Mouse (Mus musculus): Measurements from ENCODE around the gene A730061H03Rik.

The A730061H03Rik gene

DNA sequence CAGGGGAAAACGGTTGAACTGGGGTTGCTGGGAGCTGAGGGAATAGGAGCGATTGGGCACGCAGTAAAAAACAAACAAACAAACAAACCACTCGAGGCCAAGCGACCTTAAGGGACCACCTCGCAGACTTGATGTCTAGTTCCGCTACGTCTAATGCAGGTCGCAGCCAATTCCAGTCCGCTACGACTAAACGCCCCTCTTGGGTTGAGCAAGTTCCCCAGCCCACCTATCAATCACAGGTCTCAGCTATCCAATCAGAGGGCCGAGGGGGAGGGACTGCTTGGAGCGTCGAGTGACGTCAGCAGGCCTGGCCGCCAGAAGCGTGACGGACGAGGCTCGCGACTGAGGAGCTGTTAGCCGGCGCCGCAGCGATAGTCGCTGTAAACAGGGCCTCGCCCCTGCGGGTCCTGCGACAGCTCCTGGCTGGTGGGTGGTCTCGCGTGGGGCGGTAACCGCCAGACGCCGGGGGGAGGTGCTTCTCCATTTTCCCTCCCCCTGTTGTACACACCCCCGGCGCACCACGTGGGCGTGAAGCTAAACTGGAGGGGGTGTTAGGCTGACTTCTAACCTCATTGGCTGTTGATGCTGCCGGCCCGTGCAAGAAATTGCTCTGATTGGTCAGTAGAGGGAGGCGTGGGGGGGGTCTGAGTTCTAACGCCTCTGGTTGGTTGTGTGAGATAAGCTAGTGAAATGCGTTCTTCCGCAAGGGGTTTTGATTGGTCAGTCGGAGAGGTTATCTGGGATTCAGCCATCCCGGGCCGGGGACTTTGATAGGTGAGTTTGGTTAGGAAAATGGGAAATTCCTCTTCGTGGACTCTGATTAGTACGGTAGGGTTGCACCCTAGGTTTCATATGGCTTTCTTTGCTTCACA is at the start of gene A730061H03Rik:
A730061H03Rik (minus strand) TSS at position 205 of the 872 bp plus-strand sequence.
- DNase-seq (ENCODE audit: low read depth) = peak; percentile 98

DNA sequence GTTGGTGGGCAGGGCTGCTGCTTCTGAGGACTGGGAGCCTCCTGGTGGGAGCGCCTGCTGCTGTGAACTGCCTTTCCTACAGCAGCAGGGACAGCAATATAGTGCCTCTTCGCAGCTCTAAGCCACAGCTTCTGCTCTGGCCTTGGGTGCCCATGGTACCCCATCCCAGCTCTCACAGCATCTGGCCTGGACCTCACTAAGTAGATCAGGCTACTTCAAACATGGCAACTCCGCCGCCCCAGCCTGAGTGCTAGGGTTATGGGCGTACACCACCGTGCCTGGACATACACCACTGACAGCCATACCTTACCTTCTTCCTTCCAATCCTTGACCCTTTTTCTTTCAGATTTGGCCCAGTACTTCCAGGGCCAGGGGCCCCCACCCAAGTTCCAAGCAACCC is 48.1 kb upstream of the A730061H03Rik start:
- no peak for DNase-seq (ENCODE audit: low read depth)

DNA sequence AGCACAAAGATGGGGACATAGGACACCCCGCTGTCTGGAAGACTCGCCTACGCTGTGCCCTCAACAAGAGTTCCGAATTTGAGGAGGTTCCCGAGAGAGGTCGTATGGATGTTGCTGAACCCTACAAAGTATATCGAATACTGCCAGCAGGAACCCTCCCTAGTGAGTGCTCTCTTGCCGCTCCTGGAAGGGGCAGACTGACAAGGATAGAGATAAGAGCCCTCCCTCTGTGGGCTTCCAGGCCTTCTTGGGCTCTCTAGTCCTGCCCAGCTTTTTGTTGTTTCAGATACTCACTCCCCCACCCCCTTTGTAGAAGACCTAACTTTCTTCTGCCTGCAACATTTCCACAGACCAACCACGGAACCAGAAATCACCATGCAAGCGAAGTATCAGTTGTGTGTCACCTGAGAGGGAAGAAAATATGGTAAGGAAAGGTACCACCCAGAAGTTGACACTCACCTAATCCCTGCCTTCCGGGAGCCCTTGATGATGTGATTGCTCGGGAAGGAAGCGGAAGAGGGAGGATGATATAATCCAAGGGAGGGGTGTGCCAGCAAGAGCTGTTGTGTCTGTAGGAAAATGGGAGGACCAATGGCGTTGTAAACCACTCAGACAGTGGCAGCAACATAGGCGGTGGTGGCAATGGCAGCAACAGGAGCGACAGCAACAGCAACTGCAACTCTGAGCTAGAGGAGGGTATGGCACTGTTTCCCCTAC is 45.7 kb upstream of the A730061H03Rik start:
- DNase-seq (ENCODE audit: low read depth) = no peak

DNA sequence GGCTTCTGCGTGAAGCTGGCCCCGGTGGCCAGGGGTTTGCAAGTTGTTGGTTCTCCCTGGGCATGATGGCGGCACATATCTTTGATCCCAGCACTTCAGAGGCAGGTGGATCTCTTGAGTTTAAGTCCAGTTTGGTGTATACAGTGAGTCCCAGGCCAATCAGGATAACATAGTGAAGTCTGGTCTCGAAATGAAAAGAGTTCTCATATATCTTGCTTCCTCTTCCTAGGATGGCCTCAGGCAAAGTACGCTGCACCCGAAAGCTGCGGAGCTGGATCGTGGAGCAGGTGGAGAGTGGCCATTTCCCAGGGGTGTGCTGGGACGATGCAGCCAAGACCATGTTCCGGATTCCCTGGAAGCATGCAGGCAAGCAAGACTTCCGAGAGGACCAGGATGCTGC is 44.6 kb upstream of the A730061H03Rik start:
- no peak for DNase-seq (ENCODE audit: low read depth)

DNA sequence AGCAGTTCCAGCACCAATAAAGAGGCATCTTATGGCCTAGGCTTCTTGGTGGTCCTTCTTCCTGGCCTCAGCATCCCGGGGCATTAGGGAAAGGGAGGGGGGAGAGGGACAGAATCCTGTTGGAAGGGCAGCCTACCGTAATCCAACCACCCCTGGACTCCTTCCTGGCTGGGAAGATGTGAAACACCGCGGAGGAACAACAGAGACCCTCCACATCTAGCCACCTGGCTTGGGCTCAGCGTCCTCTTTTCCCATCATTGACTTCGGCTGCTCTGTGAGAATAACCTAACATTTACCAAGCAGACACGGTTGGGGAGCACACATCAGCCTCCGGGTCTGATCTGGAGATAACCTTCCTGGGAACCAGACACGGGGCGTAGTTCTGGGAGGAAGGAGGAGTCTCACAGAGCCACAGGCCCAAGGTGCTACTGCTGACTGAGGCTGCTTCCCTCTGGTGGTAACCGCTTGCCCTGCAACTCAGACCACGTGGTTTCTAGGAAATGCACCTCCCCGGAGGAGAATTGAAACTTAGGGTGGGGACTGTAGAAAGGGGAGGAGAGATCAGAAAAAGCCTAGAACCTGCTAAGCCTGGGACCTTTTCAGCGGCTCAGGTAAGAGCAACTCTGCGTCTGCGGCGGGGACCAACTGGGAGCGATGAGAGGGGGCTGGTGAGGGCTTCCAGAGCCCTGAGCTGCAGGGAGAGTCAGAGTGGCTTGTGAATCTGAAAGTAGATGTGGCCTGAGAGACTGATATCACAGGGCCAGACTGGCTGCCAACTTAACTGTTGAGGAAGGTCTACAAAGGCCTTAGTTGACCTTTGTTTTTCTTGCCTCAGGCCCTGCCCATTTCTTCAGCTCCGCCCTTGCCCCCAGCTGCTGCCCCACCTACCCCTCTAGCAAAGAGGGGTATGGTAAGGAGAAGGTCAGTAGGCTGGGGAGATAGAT is 43.7 kb upstream of the A730061H03Rik start:
- DNase-seq (ENCODE audit: low read depth) = peak; percentile 98

DNA sequence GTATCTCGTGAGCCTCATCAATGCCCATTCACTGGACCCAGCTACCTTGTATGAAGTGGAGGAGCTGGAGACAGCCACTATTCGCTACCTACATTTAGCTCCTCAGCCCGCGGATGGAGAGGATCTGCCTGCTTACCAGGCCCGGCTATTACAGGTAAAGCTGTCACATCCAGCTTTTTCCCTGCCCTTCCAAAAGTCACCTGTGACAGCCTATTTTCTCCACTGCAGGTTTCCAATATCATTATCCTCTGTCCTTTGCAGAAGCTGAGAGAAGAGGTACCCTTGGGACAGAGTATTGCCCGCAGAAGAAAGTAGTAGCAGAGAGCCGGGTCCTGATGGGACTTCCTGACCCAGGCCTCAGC is 43.0 kb upstream of the A730061H03Rik start, which contains the start of gene Irf9:
Irf9 (plus strand) TSS at position 301 of the 362 bp plus-strand sequence.
- no peak for DNase-seq (ENCODE audit: low read depth)

DNA sequence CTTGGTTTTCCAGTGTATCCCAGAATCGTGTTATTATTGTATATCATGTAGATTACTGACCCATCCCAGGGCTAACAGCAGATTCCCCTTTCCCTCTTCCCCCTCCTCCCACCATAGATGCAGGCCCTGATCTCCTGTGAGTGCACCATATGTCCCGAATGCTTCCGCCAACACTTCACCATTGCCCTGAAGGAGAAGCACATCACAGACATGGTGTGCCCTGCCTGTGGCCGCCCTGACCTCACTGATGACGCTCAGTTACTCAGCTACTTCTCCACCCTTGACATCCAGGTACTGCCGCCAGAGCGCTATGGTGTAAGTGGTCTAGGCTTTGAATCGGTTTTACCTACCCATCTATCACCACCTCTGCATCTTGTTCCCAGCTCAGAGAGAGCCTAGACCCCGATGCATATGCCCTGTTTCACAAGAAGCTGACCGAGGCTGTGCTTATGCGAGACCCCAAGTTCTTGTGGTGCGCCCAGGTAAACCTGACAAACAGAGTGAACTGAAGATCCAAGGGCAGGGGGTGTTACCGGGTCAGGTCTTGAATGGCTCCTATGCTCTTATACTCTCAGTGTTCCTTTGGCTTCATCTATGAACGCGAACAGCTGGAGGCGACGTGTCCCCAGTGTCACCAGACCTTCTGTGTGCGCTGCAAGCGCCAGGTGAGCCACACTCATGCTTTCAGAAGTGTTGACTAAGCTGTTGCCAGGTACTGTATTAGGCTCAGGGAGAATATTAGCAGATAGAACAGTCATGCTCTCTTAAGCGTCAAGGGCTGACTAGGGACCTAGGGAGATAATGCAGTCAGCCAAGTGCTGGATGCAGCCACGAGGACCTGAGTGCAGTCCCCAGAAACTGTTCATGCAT is 38.5 kb upstream of the A730061H03Rik start:
- no peak for DNase-seq (ENCODE audit: low read depth)

DNA sequence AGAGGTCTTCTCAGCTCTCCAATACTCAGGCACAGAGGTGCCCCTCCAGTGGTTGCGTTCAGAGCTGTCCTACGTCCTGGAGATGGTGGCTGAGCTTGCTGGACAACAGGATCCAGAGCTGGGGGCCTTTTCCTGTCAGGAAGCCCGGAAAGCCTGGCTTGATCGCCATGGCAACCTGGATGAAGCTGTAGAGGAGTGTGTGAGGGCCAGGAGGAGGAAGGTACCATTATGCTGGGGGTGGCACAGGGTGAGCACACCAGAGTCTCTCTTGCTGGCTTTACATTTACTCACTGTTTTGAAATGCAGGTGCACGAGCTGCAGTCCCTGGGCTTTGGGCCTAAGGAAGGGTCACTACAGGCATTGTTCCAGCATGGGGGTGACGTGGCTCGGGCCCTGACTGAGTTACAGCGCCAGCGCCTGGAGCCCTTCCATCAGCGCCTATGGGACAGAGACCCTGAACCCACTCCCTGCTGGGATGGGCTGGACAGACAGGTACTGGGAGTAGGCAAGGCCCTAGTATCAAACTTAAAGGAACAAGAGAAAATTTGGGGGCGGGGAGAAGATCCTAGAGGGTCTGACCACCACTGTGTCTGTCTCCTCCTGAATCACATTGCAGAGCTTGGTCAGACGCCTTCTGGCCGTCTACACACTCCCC is 36.0 kb upstream of the A730061H03Rik start:
- DNase-seq (ENCODE audit: low read depth) = no peak

DNA sequence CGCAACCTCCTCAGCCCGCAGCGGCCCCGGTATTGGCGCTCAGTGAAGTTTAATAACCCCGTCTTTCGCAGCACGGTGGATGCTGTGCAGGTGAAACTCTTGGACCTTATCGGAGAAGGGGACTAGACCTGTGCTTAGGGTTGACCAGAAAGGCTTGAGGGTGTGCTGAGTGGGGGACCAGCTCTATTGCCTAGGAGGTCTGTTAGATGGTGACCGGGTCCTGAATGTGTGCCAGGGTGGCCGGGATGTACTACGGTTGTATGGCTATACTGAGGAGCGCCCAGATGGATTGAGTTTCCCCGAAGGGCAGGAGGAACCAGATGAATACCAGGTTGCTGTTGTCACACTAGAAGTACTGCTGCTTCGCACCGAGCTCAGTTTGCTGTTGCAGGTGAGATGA is 32.0 kb upstream of the A730061H03Rik start:
- DNase-seq (ENCODE audit: low read depth) = no peak

DNA sequence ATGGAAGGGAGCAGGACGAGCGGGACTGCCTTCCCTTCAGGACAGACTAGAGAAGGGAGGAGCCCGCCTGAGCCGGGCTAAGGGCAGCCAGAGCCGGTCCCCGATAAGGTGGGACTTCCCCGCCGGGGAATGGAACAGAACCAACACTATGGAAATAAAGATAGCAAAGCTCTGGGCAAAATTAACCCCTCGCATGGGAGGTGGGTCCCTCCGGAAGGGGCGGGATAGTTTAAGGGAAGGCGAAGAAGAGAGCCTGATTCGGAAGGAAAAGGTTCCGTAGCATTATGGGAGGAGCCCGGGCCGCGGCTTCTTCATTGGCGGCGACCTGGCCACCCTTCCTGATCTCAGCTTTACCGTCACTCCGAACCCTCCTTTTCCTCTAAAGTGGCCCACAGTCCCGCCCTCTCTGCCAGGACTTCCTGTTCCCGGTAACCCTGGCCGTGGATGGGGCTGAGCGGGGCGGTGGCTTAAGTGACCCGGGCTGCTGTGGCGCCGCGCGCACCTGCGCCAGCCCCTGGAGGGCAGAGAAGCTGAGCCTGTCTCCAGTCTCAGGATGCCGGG is 31.2 kb upstream of the A730061H03Rik start, which contains the start of gene Rnf31:
Rnf31 (plus strand) TSS at position 378 of the 561 bp plus-strand sequence.
- DNase-seq (ENCODE audit: low read depth) = peak; percentile 94

DNA sequence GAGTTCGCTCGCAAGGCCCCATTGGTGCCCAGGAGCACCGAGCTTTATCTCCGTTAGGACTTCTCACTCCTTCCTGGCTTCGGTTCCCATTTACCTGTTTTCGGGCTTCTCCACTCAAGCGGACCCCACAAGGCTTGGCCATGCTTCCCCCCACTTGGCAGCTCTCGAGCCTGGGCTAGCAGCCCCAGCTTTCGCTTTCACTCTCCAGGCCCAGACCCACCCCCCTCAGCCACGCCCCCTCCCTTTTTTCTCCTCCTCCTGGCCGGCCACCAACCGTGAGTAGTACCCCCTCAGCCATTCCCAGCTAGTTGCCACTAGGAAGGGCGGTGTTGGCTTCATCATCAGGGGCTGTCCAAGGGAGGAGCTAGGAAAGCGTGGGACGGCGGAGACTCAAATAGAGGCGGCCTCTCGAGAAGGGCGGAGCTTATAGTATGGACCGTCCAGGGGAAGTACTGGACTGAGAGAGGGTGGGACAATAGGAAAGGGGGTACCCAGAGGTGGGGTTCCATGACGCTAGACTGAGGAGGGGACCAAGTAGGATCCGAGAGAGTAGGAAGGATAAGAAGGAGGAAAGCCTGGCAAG is 30.6 kb upstream of the A730061H03Rik start, which contains the start of gene Psme2:
Psme2 (minus strand) TSS at position 366 of the 583 bp plus-strand sequence.
- DNase-seq (ENCODE audit: low read depth) = peak; percentile 91

DNA sequence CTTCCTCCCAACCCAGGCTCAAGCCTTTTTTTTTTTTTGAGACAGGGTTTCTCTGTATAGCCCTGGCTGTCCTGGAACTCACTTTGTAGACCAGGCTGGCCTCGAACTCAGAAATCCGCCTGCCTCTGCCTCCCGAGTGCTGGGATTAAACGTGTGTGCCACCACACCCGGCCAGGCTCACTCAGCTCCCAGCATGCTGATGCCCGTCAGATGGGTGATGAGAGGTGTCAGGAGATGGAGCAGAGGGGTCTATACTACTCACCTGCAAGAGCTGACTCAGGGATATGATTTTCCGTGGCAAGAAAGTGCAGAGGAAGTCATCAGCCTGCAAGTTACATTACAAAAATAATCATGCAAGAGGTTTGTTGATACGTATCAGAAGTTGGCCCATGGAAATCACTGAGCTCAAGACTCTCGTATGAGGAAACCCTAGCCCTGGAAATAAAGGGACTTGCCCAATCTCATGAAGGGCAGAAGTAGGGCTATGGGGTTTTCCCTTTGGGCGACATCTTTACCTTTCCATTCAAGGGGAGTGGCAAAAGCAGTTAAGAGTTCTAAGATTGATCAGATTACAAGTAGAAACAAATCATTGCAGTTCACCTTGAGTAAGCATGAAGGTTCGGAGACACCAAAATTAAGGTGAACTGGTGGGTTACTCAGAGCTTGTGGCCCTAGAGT is 29.7 kb upstream of the A730061H03Rik start:
- DNase-seq (ENCODE audit: low read depth) = no peak

DNA sequence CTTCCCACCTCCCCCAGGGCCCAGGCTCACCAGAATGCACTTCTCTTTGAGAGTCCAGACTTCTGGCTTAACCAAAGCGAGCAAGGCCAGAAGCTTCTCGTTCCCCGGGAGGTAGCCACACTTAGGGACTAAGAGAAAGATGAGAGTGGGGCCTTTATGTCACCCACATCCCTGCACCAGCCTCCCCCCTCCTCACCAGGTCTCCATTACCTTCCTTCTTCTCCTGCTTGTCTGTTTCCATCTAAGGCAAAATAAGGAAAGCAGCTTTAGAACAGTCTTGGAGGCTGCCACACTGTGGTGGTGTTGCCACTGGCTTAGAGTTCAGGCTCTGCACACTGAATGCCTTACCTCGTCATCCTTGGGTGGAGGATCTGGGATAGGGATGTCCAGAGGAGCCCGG is 29.1 kb upstream of the A730061H03Rik start:
- DNase-seq (ENCODE audit: low read depth) = no peak

DNA sequence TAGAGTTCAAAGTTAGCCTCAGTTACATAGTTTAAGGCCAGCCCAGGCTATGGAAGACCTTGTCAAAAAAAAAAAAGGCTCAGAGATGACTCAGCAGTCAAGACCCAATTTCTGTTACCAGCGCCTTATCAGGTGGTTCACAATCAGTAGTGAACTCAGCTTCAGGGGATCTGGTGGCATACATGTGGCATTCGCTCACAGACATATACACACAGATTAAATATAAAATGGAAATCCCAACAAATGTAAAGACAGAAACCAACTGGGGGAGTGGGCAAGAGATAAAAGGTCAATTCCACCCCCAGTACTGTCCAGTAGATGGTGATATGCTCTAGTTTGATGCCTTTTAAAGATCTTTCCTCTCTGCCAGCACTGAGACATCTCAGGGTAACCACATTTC is 25.9 kb upstream of the A730061H03Rik start:
- DNase-seq (ENCODE audit: low read depth) = no peak

DNA sequence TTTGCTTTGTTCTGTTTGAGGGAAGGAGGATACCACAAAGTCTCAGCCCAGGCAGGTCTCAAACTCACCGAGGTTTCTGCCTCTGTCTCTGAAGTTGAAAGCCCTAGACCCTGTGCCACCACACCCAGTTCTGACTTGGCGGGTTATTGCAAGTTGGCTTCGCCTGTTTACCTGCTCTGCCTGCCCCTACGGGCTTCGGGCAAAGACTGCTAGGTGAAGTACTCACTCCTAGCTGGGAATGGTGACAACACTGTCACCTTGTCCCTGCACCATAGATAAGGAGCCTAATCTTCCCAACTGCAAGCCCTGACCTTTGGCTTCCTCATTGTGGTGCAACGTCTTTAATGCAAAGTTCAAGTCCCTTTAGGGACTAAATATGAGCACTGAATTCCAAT is 25.4 kb upstream of the A730061H03Rik start:
- DNase-seq (ENCODE audit: low read depth) = no peak

DNA sequence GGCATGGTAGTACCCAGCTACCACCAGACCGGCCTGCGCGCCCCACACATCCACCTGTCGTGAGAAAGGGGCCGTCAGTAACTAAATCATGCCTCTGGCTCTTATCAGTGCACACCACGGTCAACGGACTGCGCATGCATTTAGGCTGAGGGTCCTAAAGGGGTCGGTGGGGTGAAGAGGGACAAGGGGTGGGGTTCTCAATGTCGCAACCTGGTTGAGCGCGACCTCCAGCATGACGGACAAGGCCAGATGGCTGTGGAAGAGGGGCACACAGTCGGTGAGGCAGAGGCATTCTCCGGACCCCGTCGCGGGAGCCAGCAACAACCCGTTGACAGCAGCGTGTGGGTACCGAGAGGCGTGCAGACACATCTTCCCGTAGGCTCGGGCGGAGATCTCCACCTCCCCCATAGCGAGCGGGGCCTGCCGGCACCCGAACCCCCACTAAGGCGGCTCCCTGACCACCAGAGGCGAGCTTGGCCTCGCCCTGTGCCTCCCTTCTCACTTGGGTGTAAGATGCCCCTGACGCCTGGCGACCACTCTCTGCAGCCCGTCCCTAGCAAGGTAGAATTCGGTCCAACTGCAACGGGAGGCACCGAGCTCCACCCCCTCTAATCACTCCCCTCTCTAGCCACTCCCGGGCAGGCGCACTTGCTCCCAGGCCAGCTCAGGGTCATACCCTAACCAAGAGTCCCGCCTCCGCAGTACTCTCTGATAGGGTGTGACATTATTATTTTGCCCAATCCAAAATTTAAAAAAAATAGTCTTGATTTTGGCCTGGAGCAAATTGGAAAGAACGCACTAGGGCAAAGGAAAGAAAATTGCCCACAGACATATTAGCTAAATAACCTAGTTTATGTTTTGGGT is 24.7 kb upstream of the A730061H03Rik start, which contains the start of gene Emc9:
Emc9 (minus strand) TSS at position 601 of the 864 bp plus-strand sequence.
- peak; percentile 87 for DNase-seq (ENCODE audit: low read depth)

DNA sequence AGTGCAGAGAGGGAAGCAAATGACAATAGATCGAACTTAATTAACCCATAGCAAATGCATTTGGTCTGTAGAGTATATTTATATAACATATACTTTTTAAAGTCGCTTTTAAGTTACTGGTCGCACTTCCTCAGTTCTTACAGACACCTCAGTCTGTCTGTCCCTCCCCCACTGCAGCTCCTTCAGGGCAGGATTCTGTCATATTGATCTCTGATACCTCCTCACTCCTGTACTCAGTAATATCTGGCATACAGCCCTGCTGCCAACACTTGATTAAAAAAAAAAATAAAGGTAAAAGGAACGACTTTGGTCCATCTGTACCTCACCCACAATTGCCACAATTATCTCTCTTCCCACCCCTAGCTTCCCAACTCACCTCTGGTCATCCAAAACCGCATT is 24.1 kb upstream of the A730061H03Rik start:
- no peak for DNase-seq (ENCODE audit: low read depth)

Measured in c-Kit-positive CD71-positive TER-119-negative erythroid progenitor cells, embryonic 14.5 days (primary cell).